Mouse (Mus musculus) kidney, adult 2 months (tissue): ENCODE data around the gene Gpc4.

ENCODE experiments used
- CTCF ChIP-seq: fragments of 200-500 bp; conservative IDR thresholded peaks from 2 replicates; pipeline ENCODE4 v1.5.1; 2011; ENCODE audit warnings: low read depth, mild to moderate bottlenecking, control low read depth, low read length, moderate library complexity, mixed read lengths; ENCODE audit not compliant: insufficient read depth, insufficient read length
- POLR2A ChIP-seq: fragments of 200-500 bp; IDR thresholded peaks from one replicate; pipeline ENCODE4 v1.6.1; 2011; ENCODE audit warnings: low read depth, low read length, control low read depth

DNA sequence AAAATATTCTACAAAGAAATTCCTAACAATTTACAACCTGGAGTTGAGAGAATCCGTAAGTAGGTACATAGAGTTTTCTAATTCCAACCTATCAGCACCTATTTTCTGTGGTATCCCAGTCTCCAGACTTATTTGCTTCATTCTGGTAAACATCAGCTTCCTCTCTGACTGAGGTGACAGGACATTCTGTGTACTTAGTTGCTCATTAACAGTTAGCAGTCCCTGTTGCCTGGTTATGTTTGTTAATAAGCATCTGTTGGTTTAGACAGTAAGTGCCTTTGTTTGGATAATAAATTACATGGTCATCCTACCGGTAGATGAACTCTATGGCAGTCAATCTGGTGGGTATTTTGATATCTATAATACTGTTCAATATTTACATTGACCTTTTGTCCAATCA lies 92.6 kb downstream of the Gpc4 start:
- no peak for TF ChIP-seq CTCF
- no peak for TF ChIP-seq POLR2A
